In genomic region chr5:73338832-73339163, GRCm38 (mm10) we compare ENCODE assay signal across 8 mouse cellular contexts. TPM values are rescaled to one million over a fixed set of nuclear protein-coding genes. Genes with fewer than 3 reads are reported as not detected.
DNase-seq lines count a peak whose midpoint lies in the region; ATAC-seq and TF ChIP-seq lines count a peak whose summit lies in the region.

No protein-coding gene starts in this region.

- H3K9me3 ChIP-seq in hindbrain, embryonic 14.5 days (ENCODE audit: control insufficient read depth, low read length) = no peaks in the 10 kb centered on the region
- no peaks in the 10 kb centered on the region for H3K9me3 ChIP-seq in midbrain, embryonic 16.5 days (replicated peaks; ENCODE audit: control insufficient read depth, low read length, poor library complexity, severe bottlenecking)

- peak overlapping the region; percentile 80 for H3K4me2 ChIP-seq in hindbrain, embryonic 14.5 days (replicated peaks)
- H3K4me2 ChIP-seq in midbrain, embryonic 16.5 days (ENCODE audit: low read length) = peak overlapping the region; percentile 78

- peak overlapping the region; percentile 71 for H3K4me3 ChIP-seq in layer of hippocampus, adult 2 months
- H3K4me3 ChIP-seq in hindbrain, embryonic 14.5 days (replicated peaks; ENCODE audit: low read length) = peak overlapping the region; percentile 58
- peak overlapping the region; percentile 63 for H3K4me3 ChIP-seq in midbrain, embryonic 16.5 days (ENCODE audit: low read depth, low read length)

- no peaks in the 10 kb centered on the region for H3K36me3 ChIP-seq in hindbrain, embryonic 14.5 days (replicated peaks; ENCODE audit: control insufficient read depth, insufficient read depth)
- no peaks in the 10 kb centered on the region for H3K36me3 ChIP-seq in midbrain, embryonic 16.5 days (ENCODE audit: control insufficient read depth, insufficient read depth, low read length)

- whole genome bisulfite sequencing in hindbrain, embryonic 14.5 days = 40% methylated on average over 14 of the region's 14 CpGs
- WGBS in midbrain, embryonic 16.5 days = 41% methylated on average over 14 of the region's 14 CpGs

- TF ChIP-seq CTCF in layer of hippocampus, adult 2 months (conservative IDR thresholded peaks at IDR 0.05) = no peak

- no peak for DNase-seq in layer of hippocampus, adult 2 months (ENCODE audit: low spot score in 2 of 2)
- no peak for DNase-seq in layer of hippocampus, postnatal 25 days (ENCODE audit: extremely low spot score in 1 of 2, low spot score in 1 of 2)
- peak; percentile 37 for DNase-seq in embryo, embryonic 9.5 days (ENCODE audit: extremely low spot score)
- DNase-seq in hindbrain, embryonic 14.5 days (ENCODE audit: low spot score) = peak; percentile 52
- DNase-seq in frontal cortex, postnatal 14 days (ENCODE audit: low spot score in 2 of 2) = no peak
- DNase-seq in gastrocnemius, postnatal 36 days = no peak
- no peak for DNase-seq in layer of hippocampus, adult 8-10 months (ENCODE audit: low spot score in 2 of 2)

- ATAC-seq in hindbrain, embryonic 14.5 days (ENCODE audit: low FRiP score) = peak; percentile 31
- peak; percentile 54 for ATAC-seq in midbrain, embryonic 16.5 days

- 0 out of 2 replicates have a peak, but pooled peaks cover 6% of the 10 kb centered on the region for H3K4me1 ChIP-seq in hindbrain, embryonic 14.5 days (replicated peaks; ENCODE audit: control insufficient read depth, insufficient read depth, low read length)
- H3K4me1 ChIP-seq in midbrain, embryonic 16.5 days (ENCODE audit: control insufficient read depth, insufficient read depth, low read length) = peaks cover 8% of the 10 kb centered on the region

- intact Hi-C loops in gastrocnemius, postnatal 36 days (cut with DNase I) = no loop called here

- no peaks in the 10 kb centered on the region for H3K27me3 ChIP-seq in hindbrain, embryonic 14.5 days (ENCODE audit: control insufficient read depth, insufficient read depth, low read length)
- H3K27me3 ChIP-seq in midbrain, embryonic 16.5 days (ENCODE audit: control insufficient read depth, insufficient read depth, low read depth, low read length) = no peaks in the 10 kb centered on the region

- H3K9ac ChIP-seq in hindbrain, embryonic 14.5 days = peak overlapping the region; percentile 72
- H3K9ac ChIP-seq in midbrain, embryonic 16.5 days (ENCODE audit: low read depth, low read length) = peak overlapping the region; percentile 75

- H3K27ac ChIP-seq in layer of hippocampus, adult 2 months = peak overlapping the region; percentile 97
- H3K27ac ChIP-seq in hindbrain, embryonic 14.5 days = peak overlapping the region; percentile 66
- peak overlapping the region; percentile 76; the same call in 1 of the 2 replicates for H3K27ac ChIP-seq in midbrain, embryonic 16.5 days (ENCODE audit: low read length)

RNA-seq across cellular contexts. Expression of gene Ociad2, which starts 2.0 kb away (rescaled TPM):
- 100 to 1,000 TPM; 125 to 147 TPM for total RNA-seq in layer of hippocampus, adult 2 months (2021)
- 100 to 1,000 TPM; 122 to 128 TPM for total RNA-seq in layer of hippocampus, postnatal 25 days (2021)
- polyA plus RNA-seq in hindbrain, embryonic 14.5 days (2014; fragmentation: Nextera tagmentation; extraction: Ambion mirVana) = 21.5 and 25.5 TPM in 2 replicates
- 28.3 and 34.5 TPM in 2 replicates for polyA plus RNA-seq in midbrain, embryonic 16.5 days (2015; fragmentation: Nextera tagmentation; extraction: Ambion mirVana)
- 10 to 100 TPM; 48.8 to 50.9 TPM for total RNA-seq in gastrocnemius, postnatal 36 days (2021)
- total RNA-seq in layer of hippocampus, adult 8-10 months (2022) = 100 to 1,000 TPM; 119 to 124 (median 122) TPM

RNA-seq across cellular contexts. Expression of gene Ociad1, which starts 46.2 kb away (rescaled TPM):
- 100 to 1,000 TPM; 463 to 472 TPM for total RNA-seq in layer of hippocampus, adult 2 months (2021)
- total RNA-seq in layer of hippocampus, postnatal 25 days (2021) = 100 to 1,000 TPM; 454 to 476 TPM
- polyA plus RNA-seq in hindbrain, embryonic 14.5 days (2014; fragmentation: Nextera tagmentation; extraction: Ambion mirVana) = 226 and 246 TPM in 2 replicates
- 361 and 374 TPM in 2 replicates for polyA plus RNA-seq in midbrain, embryonic 16.5 days (2015; fragmentation: Nextera tagmentation; extraction: Ambion mirVana)
- total RNA-seq in gastrocnemius, postnatal 36 days (2021) = 100 to 1,000 TPM; 134 to 143 TPM
- total RNA-seq in layer of hippocampus, adult 8-10 months (2022) = 100 to 1,000 TPM; 428 to 516 (median 473) TPM

Comparison
In these comparisons a context has a peak if more than half of its experiments do, and no peak if none do; other contexts are left out.
1. DNase-seq: peak in embryo, embryonic 9.5 days (single experiment) and hindbrain, embryonic 14.5 days (single experiment); none in layer of hippocampus, adult 2 months (0 of 2), layer of hippocampus, postnatal 25 days (0 of 2), frontal cortex, postnatal 14 days (0 of 2), gastrocnemius, postnatal 36 days (0 of 2) and layer of hippocampus, adult 8-10 months (0 of 2).
2. Peak in every context shown above with its lines, with median percentiles within 50 percentile points of each other: H3K27ac ChIP-seq and H3K4me3 ChIP-seq.